Comparison of ENCODE assay signal across 22 mouse cellular contexts in genomic region chr14:98643756-98644155, GRCm38 (mm10).
A peak's percentile ranks its signal among the peaks of the same experiment; 100 is the strongest.
DNase-seq lines count a peak whose midpoint lies in the region; ATAC-seq and TF ChIP-seq lines count a peak whose summit lies in the region.
"Had no signal": no experiment of that assay in that cellular context is flagged by ENCODE, and none has a peak within 500 bp of the region (broad histone marks: within the 10 kb centered on the region; RNA-seq: fewer than 3 reads in every experiment).

No protein-coding gene starts in this region.

- no peaks in the 10 kb centered on the region for H3K27me3 ChIP-seq in embryonic facial prominence, embryonic 11.5 days (ENCODE audit: control insufficient read depth, insufficient read depth, low read length)
- H3K27me3 ChIP-seq in embryonic facial prominence, embryonic 10.5 days (replicated peaks; ENCODE audit: low read depth, poor library complexity, severe bottlenecking), result no peaks in the 10 kb centered on the region
- H3K27me3 ChIP-seq in kidney, postnatal 0 days (ENCODE audit: insufficient read depth, low read length), result no peaks in the 10 kb centered on the region
- H3K27me3 ChIP-seq in midbrain, embryonic 11.5 days (ENCODE audit: control insufficient read depth, insufficient read depth, low read length), result no peaks in the 10 kb centered on the region
- no peaks in the 10 kb centered on the region for H3K27me3 ChIP-seq in midbrain, postnatal 0 days (ENCODE audit: insufficient read depth, low read length)
- H3K27me3 ChIP-seq: CH12.LX, Patski had no signal

- H3K27ac ChIP-seq in embryonic facial prominence, embryonic 11.5 days (replicated peaks; ENCODE audit: low read depth, low read length), result no peak overlapping the region
- no peak overlapping the region for H3K27ac ChIP-seq in embryonic facial prominence, embryonic 10.5 days (replicated peaks)
- H3K27ac ChIP-seq in kidney, postnatal 0 days, result no peak overlapping the region
- H3K27ac ChIP-seq in midbrain, embryonic 11.5 days (ENCODE audit: low read depth, low read length), result no peak overlapping the region
- no peak overlapping the region for H3K27ac ChIP-seq in midbrain, postnatal 0 days (ENCODE audit: low read depth, low read length)

- WGBS in embryonic facial prominence, embryonic 11.5 days, result 36% methylated on average over 1 of the region's 1 CpGs
- WGBS in embryonic facial prominence, embryonic 10.5 days, result 40% methylated on average over 1 of the region's 1 CpGs
- 66% methylated on average over 1 of the region's 1 CpGs for WGBS in kidney, postnatal 0 days
- WGBS in midbrain, embryonic 11.5 days, result 90% methylated on average over 1 of the region's 1 CpGs
- 71% methylated on average over 1 of the region's 1 CpGs for WGBS in midbrain, postnatal 0 days

- no peak overlapping the region for H3K4me3 ChIP-seq in embryonic facial prominence, embryonic 11.5 days (ENCODE audit: low read depth, low read length)
- no peak overlapping the region for H3K4me3 ChIP-seq in embryonic facial prominence, embryonic 10.5 days
- H3K4me3 ChIP-seq in kidney, postnatal 0 days (replicated peaks; ENCODE audit: low read depth, low read length), result no peak overlapping the region
- H3K4me3 ChIP-seq in midbrain, embryonic 11.5 days (ENCODE audit: low read depth, low read length), result no peak overlapping the region
- no peak overlapping the region for H3K4me3 ChIP-seq in midbrain, postnatal 0 days (ENCODE audit: low read depth, low read length)

- DNase-seq in embryonic facial prominence, embryonic 11.5 days (ENCODE audit: low spot score), result peak; percentile 17
- no peak for DNase-seq in embryonic facial prominence, embryonic 10.5 days (ENCODE audit: low spot score)
- DNase-seq in kidney, postnatal 0 days (ENCODE audit: low spot score), result peak; percentile 63
- no peak for DNase-seq in kidney, adult 18-20 months
- peak; percentile 12 for DNase-seq in kidney, postnatal 10 days
- DNase-seq in kidney, postnatal 14 days, result no peak
- DNase-seq in midbrain, embryonic 11.5 days (ENCODE audit: low spot score, missing footprints), result peak; percentile 64
- DNase-seq in midbrain, postnatal 0 days (ENCODE audit: low spot score), result no peak
- DNase-seq: adrenal gland, adult 2 months; adrenal gland, adult 8-10 months; adrenal gland, postnatal 10 days; adrenal gland, postnatal 14 days; adrenal gland, postnatal 25 days; adrenal gland, postnatal 36 days; B cell, adult 2 months; cerebellum, adult 11 months; cerebellum, adult 11-12 months had no signal

- ATAC-seq in embryonic facial prominence, embryonic 11.5 days (replicated peaks; ENCODE audit: insufficient number of reproducible peaks, low FRiP score, low TSS enrichment, low read depth), result no peak
- ATAC-seq in kidney, postnatal 0 days (replicated peaks; ENCODE audit: low FRiP score, low read depth), result no peak
- ATAC-seq in midbrain, embryonic 11.5 days (ENCODE audit: low FRiP score), result no peak
- no peak for ATAC-seq in midbrain, postnatal 0 days (ENCODE audit: low FRiP score)
- ATAC-seq: activated CD4-positive, CD25-positive, alpha-beta regulatory T cell, adult 4 months; CD4-positive, CD25-positive, alpha-beta regulatory T cell, adult 4 months; Patski had no signal

- TF ChIP-seq CTCF in kidney, postnatal 0 days (IDR thresholded peaks at IDR 0.05; ENCODE audit: low read depth), result no peak
- no peak for TF ChIP-seq CTCF in midbrain, postnatal 0 days (IDR thresholded peaks at IDR 0.05)

- H3K9me3 ChIP-seq in embryonic facial prominence, embryonic 11.5 days (replicated peaks; ENCODE audit: control insufficient read depth, low read length), result no peaks in the 10 kb centered on the region
- no peaks in the 10 kb centered on the region for H3K9me3 ChIP-seq in embryonic facial prominence, embryonic 10.5 days
- H3K9me3 ChIP-seq in kidney, postnatal 0 days (replicated peaks; ENCODE audit: low read length), result no peaks in the 10 kb centered on the region
- no peaks in the 10 kb centered on the region for H3K9me3 ChIP-seq in midbrain, embryonic 11.5 days (ENCODE audit: control insufficient read depth, low read length)
- H3K9me3 ChIP-seq in midbrain, postnatal 0 days (ENCODE audit: low read length), result no peaks in the 10 kb centered on the region

- no peak overlapping the region for H3K4me2 ChIP-seq in embryonic facial prominence, embryonic 11.5 days (ENCODE audit: low read depth, low read length)
- H3K4me2 ChIP-seq in kidney, postnatal 0 days (ENCODE audit: low read length), result no peak overlapping the region
- no peak overlapping the region for H3K4me2 ChIP-seq in midbrain, embryonic 11.5 days
- no peak overlapping the region for H3K4me2 ChIP-seq in midbrain, postnatal 0 days (ENCODE audit: low read depth, low read length, poor library complexity, severe bottlenecking)

- H3K36me3 ChIP-seq in embryonic facial prominence, embryonic 11.5 days (replicated peaks; ENCODE audit: control insufficient read depth, insufficient read depth, low read depth, low read length), result no peaks in the 10 kb centered on the region
- H3K36me3 ChIP-seq in embryonic facial prominence, embryonic 10.5 days (replicated peaks), result no peaks in the 10 kb centered on the region
- H3K36me3 ChIP-seq in kidney, postnatal 0 days (ENCODE audit: insufficient read depth, low read length), result no peaks in the 10 kb centered on the region
- no peaks in the 10 kb centered on the region for H3K36me3 ChIP-seq in midbrain, embryonic 11.5 days (ENCODE audit: control insufficient read depth, insufficient read depth, low read length)
- H3K36me3 ChIP-seq in midbrain, postnatal 0 days (ENCODE audit: insufficient read depth, low read length), result no peaks in the 10 kb centered on the region
- H3K36me3 ChIP-seq: G1E had no signal

- H3K4me1 ChIP-seq in embryonic facial prominence, embryonic 11.5 days (ENCODE audit: control insufficient read depth, insufficient read depth, low read length), result no peaks in the 10 kb centered on the region
- H3K4me1 ChIP-seq in embryonic facial prominence, embryonic 10.5 days, result 0 out of 2 replicates have a peak, but pooled peaks cover 2% of the 10 kb centered on the region
- no peaks in the 10 kb centered on the region for H3K4me1 ChIP-seq in kidney, postnatal 0 days (replicated peaks; ENCODE audit: insufficient read depth, low read length)
- no peaks in the 10 kb centered on the region for H3K4me1 ChIP-seq in midbrain, embryonic 11.5 days (ENCODE audit: control insufficient read depth, insufficient read depth, low read length)
- no peaks in the 10 kb centered on the region for H3K4me1 ChIP-seq in midbrain, postnatal 0 days (ENCODE audit: insufficient read depth, low read length)

- no peak overlapping the region for H3K9ac ChIP-seq in embryonic facial prominence, embryonic 11.5 days (replicated peaks; ENCODE audit: low read length)
- no peak overlapping the region for H3K9ac ChIP-seq in kidney, postnatal 0 days (ENCODE audit: low read depth, low read length)
- no peak overlapping the region for H3K9ac ChIP-seq in midbrain, embryonic 11.5 days (ENCODE audit: low read length)
- H3K9ac ChIP-seq in midbrain, postnatal 0 days (replicated peaks; ENCODE audit: low read length, poor library complexity, severe bottlenecking), result no peak overlapping the region

Comparison
In these comparisons a context has a peak if more than half of its experiments do, and no peak if none do; other contexts are left out.
1. DNase-seq: peak in embryonic facial prominence, embryonic 11.5 days (single experiment), kidney, postnatal 0 days (single experiment), kidney, postnatal 10 days (single experiment) and midbrain, embryonic 11.5 days (single experiment); none in embryonic facial prominence, embryonic 10.5 days (single experiment), kidney, adult 18-20 months (single experiment), kidney, postnatal 14 days (single experiment) and midbrain, postnatal 0 days (single experiment).